Mouse (Mus musculus) ES-Bruce4 (cell line): ENCODE data around the gene Ccdc43.

Experiments
- CTCF ChIP-seq: IDR thresholded peaks from one replicate; pipeline ENCODE4 v1.8.1; 2011; ENCODE audit warnings: low read depth, low read length
- EP300 ChIP-seq: IDR thresholded peaks from 2 replicates; pipeline ENCODE4 v1.6.1; 2011; ENCODE audit warnings: low read depth, low read length; ENCODE audit not compliant: insufficient read depth
- POLR2A ChIP-seq: IDR thresholded peaks from one replicate; pipeline ENCODE4 v1.8.1; 2011; ENCODE audit warnings: low read length; ENCODE audit not compliant: insufficient read depth

DNA sequence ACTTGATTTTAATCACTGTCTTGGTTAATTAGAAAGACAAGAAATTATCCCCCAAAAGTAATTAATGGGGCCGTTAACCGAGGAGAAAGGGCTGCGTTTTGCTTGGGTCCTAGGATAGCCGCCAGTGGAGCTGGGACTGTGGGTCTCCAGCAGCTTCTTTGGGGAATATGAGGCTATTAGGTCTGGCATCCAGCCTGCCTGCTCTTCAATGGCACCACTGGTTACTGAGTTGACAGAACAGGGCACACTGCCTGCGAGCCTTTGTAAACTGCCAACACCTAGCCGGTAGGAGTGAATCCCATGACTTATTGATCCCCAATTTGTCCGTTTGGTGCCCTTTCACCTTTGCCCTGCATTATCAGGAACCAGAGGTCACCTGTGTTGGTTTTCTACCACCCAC is 44.5 kb upstream of the Ccdc43 start:
- TF ChIP-seq POLR2A, result no peak
- no peak for TF ChIP-seq EP300
- no peak for TF ChIP-seq CTCF
